Mouse (Mus musculus): ENCODE data around the gene Srp68.

The Srp68 gene

DNA sequence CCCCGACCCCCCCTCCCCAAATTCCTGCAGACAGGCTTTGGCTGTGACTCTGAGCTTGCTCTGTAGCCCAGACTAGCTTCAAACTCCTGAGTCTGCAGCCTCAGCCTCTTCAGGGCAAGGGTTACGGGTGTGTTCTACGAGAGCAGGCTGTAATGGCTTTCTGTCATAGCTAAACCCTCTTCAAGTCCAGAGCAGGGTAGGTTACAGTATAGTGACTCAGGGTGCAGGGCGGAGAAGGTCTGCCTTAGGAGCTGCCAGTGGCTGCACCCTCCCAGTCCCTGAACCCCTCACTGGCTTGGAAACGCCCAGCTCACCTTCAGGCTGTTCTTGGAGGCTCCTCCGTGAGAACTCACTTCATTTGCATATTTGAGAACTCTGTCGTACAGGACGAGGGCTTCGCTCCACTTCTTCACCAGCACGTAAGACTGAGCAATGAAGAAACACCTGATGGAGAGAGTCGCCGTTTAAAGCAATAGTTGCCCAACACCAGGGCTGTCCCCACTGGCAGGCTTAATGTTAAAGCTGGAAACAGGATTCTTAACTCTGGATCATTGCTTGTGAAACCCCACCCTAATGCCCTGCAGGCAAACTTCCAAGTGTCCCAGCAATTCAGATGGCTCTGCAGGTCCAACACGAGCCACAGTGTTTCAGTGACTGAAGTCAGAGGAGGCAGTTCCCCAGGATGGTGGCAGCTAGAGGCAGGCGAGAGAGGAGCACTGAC, 26.4 kb downstream of the Srp68 start:
- no peak for DNase-seq (ENCODE audit: low spot score)

DNA sequence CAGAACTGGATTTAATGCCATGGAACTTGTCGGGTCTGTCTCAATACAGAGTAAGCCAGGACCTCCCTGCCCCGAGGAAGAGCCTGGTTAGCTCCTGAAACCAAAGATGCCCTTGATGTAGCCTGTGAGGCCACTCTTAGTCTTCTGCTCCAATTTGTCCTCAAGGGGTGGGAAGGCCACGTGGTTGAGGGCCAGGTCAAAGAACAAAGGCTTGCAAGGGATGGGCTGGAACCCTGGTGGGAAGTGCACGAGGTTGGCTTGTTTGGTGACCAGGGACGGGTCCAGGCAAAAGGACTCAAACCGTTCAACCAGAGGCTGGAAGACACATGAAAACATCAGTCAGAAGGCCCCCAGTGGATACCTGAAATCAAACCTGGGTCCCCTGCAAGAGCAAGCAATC, 28.4 kb downstream of the Srp68 start:
- no peak for DNase-seq (ENCODE audit: low spot score)

DNA sequence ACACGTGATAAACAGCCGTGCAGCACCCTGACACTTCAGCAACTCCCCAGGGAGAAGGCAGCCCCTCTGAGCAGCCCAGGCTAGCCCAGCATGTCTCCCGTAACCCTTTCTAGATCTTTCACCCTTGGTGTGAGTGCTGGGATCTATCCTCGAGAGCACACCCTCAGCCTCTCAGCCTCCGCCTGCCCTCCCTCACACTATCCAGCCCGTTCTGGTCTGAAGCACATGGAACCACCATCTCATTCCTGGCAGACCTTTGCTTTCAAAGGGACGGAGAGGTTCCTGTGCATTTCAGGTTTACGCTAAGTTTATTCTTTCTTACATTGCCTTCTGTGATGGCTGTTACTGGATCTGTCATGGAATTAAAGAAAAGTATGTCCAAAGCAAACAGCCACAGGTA, 29.4 kb downstream of the Srp68 start:
- no peak for DNase-seq (ENCODE audit: low spot score)

DNA sequence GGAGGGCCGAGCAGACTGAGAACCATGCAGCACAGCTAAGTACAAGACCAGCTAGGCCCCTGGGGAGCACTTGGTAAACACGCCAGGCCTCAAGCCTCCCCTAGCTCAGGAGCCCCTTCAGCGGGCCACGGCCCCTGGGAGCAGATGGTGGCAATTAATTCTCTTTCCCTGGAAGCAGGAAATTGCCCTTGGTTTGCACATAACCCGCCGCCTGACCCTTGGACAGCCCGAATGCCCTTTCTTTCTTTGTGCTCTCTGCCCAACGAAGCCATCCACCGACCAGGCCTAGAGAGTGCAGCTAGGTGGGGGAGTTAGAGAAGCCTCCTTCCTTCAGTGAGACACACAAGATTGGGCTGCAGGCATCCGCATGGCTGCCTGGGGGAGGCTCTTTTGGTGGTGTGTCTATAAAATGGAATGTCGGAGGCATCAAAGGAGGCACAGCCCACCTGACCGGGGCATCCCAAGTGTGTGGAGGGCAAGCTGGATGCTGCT, 32.2 kb downstream of the Srp68 start:
- no peak for DNase-seq (ENCODE audit: low spot score)

DNA sequence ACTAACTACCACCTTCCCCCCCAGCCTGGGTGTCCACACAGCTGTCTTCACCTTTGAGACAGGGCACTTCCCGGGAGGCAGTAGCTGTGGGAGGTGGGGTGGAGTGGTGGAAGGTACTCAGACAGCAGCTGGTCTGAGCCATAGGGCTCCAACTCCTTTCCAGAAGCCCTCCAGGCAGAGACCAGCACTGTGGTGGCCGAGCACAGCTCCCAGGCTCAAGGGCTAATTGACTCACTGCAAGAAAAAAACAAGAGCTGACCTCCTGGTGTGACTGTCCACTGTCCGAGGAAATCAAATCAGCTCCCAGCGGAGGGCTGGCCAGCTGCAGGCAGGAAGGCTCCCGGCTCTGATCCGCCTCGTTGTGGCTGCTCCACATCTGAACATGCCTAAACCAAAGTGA, 34.2 kb downstream of the Srp68 start:
- DNase-seq (ENCODE audit: low spot score) = no peak

DNA sequence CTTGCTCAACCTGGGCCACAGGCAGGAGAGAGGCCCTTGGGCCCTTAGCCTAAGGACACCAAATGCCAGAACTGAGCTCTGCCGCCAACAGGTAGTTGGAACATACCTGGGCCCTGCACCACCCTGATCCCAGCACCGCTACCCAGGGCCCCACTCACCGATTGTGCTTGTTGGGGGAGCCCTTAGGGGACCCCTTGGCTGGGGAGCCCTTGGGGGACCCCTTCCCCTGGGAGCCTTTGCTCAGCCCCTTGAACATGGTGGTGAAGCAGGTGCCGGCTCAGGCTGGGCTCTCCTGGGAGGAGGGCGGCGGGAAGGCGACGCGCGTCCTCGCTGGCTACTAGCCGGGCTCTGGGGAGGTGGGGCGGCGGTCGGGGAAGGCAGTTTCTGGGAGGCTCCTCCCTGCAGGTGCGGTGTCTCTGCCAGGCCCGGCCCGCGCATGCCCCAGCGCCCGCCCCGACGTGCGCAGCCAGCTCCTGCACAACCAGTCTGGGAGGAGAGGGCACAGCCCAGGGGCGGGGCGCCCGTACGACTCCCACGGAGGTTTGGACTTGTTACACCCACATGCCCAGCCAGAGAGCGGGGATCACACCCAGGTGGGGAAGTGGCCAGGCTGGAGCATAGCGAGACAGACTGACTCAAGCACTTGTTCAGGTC, 36.1 kb downstream of the Srp68 start, which contains the start of gene Evpl:
TSS of gene Evpl (minus strand) at position 336 of the 654 bp plus-strand sequence.
- DNase-seq (ENCODE audit: low spot score) = no peak

DNA sequence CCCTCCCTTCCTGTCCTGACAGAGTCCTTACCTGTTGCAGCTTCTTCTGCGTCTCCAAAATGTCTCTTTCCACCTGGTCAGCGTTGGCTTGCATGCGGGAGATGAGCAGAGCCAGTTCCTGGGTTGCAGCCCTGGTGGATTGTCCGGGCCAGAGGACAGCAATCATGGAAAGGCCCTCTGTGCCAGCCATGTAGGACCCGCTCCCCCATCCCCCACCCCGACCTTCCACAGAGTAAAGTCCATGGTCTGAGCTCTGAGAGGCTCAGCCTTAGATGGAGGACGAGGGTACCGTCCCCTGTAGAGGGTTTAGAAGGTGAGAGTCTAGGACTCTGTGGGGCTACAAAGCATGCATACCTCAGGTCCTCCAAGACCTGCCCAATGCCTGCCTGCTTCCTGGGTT, 39.1 kb downstream of the Srp68 start:
- no peak for DNase-seq (ENCODE audit: low spot score)

DNA sequence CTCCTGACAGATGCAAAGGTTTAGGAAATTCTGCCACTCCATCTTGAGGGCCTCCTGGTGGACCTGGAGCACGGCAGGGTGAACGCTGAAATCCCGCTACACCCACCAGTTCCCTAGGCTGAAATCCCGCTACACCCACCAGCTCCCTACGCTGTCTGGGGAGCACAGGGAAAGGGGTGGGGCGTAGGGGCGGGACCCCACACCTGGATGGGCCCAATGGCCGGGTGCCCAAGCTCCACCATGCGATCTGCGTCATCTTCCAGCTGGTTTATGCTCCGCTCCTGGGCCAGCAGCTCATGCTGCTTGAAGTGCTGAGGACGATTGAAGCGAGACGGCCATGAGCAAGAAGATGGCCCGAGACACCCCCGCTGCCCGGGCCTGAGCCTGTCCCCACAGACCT, 41.6 kb downstream of the Srp68 start:
- no peak for DNase-seq (ENCODE audit: low spot score)

DNA sequence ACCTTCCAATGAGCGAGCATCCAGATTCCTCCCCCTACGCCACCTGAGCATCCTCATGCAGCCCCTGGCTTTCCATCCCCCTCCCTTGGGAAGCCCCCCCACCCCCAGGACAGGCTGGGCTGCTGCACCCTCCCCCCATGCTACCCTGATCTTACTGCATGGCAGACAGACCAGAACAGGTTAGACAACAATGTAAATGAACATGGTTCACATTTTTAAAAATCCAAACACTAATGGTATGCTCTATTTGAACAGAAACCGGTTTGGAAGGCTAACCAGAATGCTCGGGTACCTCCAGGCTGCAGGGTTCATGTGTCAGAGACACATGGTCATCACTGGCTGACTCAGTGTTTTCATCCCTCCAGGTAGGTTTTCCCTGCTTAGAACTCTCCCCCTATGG, 45.3 kb downstream of the Srp68 start:
- no peak for DNase-seq (ENCODE audit: low spot score)

DNA sequence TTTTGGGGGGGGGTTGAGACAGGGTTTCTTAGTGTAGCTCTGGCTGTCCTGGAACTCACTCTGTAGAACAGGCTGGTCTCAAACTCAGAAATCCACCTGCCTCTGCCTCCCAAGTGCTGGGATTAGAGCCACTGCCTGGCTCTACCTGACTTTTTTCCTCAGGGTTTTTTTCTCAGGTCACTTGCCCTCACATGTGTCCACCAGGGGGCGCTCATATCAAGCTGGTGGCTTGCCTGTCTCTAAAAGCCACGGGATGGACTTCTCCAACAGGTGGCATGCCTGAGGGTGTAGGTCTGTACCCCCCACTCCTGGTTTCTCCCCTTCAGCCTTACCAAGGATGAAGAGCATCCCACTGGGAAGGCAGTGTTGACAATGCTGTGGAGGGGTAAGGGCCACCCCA, 47.6 kb downstream of the Srp68 start:
- peak; percentile 80 for DNase-seq (ENCODE audit: low spot score)

DNA sequence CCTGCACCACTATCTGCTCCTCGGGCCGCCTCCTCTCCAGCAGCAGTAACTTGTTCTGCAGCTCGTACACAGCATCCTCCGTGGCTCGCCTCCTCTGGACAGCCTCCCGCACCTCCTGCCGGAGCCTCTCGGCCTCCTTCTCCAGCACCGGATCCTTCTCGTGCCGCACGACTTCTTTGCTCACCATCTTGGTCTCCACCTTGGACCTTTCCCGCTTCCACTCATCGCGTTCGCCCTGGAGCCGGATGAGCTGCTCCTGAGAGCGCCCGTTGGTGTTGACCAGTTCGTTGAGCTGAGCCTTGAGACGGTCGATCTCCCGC, 51.3 kb downstream of the Srp68 start:
- DNase-seq (ENCODE audit: low spot score) = no peak

DNA sequence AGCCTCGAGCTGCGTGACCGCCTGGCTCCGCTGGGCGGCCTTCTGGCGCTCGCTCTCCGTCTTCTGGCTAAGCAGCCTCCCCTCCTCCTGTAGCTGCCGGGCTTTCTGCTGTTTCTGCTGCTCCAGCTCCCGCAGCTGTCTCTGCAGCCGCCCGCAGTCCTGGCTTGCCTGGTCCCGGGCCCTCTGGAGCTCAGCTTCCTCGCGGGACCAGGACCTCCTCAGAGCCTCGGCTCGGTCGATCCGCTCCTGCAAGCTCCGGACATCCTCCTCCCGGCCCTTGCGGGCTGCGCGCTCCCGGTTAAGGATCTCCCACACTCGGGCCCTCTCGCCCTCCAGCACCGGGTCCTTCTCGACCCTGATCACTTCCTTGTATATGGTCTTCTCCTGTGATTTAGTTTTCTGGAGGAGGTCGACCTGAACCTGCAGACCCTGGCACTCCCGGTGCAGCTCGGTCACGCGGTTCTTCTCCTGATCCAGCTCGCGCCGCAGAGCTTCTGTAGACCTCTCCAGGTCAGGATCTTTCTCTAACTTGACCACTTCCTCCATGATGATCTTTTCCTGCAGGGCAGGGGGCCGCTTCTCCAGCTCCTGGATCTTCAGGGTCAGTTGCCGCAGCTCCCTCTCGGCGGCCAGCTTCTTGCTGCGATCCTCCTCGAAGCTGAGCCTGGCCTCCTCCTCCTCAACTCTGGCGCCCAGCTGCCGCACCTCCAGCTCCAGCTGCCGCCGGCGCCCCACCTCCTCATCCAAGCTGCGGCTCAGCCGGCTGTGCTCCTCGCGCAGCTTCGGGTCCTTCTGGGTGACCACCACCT, 51.9 kb downstream of the Srp68 start:
- no peak for DNase-seq (ENCODE audit: low spot score)

DNA sequence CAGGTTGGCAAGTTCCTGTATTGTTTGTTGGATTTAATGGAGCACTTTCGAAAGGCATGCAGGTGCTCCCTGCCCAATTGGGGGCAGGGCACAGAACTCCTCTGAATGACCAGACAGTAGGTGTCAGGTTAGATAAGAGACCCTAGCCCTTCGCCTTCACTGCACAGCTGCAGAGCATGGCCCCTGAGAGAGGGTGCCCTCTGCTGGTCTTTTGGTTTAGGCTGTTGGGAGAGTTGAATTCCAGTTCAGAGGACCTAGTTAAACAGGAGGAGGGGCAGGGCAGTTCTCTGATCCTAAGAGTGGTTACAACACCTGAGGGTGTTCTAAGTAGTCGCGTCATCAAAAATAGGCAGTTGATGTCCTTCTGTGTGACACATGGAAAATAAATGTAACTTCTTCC, 54.1 kb downstream of the Srp68 start:
- peak; percentile 36 for DNase-seq (ENCODE audit: low spot score)

DNA sequence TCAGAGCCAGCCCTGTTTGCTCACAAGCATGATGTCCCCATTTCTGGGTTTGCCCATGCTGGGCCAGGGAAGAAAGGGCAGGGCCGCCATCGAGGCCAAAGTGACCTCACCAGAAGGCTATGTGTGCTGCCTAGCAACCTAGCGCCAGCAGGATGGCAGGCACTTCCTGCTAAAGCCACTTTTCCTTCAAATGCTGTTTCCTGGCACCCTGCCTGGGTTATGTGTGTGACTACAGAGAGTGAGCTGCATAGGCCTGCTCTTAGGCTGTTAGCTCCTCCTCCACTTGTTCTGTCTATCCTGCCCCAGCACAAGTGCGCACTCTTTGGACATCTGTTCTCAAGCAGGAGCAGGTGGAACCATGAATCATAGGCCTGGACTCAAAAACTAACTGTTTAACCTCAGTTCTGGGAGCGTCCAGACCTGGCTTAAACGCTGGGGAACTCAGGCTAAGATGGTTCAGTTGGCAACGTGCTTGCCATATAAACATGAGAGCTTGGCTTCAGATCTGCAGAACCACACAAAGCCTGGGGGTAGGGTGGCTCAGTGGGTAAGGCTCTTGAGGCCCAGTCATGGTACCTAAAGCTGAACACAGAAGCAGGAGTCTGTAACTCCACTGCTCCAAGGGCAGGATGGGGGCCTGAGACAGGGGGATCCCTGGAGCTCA, 55.1 kb downstream of the Srp68 start:
- no peak for DNase-seq (ENCODE audit: low spot score)

DNA sequence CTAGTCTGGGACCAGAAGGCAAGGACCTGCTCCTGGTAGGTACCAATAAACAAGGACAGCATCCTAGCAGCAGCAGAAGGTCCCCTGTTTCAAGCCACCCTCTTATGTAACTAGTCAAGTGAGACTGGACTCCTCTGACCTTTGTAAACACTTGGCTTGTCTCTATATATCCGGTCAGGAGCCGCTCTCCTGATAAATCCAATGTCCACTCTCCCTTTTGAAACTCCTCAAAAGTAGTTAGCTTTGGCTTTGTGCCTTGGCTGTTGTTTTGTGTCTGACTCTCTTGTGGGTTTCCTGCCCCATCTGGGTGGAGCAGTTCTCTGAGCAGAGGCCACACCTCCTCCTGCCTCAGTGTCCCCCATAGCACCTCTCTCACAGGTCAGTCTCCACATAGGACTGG, 55.8 kb downstream of the Srp68 start:
- no peak for DNase-seq (ENCODE audit: low spot score)

DNA sequence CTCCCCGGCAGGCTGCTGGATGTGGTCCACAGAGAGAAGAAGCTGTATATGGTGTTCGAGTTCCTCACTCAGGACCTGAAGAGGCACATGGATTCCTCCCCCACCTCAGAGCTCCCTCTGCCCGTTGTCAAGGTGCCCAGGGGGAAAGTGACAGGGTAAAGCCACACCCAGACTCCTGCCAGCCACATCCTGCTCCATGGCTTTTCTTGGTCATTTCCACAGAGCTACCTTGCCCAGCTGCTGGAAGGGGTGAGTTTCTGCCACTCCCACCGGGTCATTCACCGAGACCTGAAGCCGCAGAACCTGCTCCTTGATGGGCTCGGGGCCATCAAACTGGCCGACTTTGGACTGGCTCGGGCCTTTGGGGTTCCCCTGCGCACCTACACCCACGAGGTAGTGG, 57.5 kb downstream of the Srp68 start:
- DNase-seq (ENCODE audit: low spot score) = no peak

DNA sequence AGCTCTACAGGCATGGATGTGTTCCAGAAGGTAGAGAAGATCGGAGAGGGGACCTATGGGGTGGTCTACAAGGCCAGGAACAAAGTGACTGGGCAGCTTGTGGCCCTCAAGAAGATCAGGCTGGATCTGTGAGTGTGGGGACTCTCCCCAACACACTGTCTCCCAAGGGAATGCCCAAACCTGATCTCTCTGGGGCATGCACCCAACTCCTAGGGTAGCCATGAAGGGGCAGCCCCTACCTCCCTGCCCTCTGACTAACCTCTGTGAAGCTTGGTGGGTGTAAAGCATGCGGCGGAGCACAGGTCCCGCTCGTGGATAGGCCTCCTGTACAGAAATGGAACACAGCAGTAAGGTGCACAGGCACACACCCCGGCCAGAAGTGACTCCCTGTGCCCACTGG, 58.0 kb downstream of the Srp68 start:
- no peak for DNase-seq (ENCODE audit: low spot score)

DNA sequence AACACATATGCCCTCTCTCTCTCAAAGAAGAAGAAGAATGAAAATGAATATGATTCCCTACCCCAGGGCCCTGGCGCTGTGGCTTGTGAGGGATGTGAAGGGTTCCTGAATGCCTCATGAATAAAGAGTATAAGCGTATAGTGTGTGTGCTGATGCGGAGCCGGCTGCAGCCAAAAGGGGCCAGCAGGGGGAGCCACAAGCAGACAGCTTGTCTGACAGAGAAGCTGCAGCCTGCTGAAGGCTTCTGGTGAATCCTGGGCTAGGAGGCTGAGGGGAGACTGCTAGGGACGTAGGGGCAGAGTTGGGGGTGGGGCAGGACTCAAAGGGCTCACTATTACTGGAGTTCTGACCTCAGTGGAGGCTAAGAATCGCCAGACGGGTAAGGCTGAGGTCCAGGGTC, 58.8 kb downstream of the Srp68 start:
- DNase-seq (ENCODE audit: low spot score) = no peak

DNA sequence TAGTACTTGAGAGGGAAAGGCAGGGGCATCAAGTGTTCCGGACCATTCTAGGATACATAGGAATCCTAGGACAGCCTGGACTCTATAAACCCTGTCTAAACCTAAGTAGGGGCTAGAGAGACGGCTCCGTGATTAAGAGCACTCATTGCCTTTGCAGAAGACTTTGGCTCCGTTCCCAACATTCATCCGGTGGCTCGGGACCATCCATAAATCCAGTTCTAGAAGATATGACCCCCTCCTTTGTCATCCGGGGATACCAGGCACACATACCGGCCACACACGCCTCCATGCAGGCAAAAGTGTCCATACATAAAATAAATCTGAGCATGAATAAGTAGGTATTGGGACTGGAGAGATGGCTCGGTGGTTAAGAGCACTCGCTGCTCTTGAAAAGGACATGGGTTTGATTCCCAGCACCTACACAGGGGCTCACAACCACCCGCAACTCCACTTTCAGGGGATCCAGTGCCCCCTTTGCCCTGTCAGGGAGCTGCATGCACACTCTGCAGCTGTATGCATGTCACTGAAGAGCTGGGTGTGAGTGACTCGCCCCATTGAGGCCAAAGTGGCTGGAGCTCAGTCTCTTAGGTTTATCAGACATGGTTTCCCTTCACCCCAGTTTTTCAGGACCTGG, 60.0 kb downstream of the Srp68 start:
- no peak for DNase-seq (ENCODE audit: low spot score)

DNA sequence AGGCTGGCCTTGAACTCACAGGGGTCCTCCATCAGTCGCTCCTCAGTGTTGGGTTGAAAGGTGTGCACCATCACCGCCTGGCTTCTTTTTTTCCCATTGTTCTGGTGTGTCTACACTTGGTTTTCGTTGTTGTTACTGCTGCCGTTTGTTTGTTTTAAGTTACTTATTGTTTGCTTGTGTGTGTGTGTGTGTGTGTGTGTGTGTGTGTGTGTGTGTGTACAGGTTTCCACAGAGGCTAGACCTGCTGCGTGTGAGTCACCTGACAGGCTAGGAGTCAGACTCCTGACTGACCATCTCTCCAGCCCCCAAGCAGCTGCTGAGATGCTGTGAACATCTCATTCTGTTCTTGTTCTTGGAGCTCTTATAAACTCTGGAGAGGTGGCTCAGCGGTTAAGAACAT, 61.2 kb downstream of the Srp68 start:
- no peak for DNase-seq (ENCODE audit: low spot score)

DNA sequence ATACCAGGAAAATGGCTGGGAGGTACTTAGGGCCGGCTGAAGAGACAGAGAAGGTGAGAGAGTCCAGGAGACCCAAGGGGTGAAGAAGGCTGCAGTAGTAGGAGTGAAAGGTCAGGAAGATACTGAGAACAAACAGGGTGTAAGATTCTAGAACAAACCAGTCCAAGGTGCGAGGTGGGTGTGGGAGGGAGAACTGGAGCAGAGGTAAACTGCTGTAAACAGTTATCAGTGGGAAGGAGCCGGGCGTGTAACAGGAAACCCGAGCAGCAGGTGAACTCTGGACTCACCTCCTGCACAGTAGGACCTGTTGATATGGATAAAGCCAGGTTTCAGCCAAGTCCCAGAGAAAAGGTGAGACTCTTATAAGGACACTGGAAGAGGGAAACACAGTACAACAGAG, 63.3 kb downstream of the Srp68 start:
- DNase-seq (ENCODE audit: low spot score) = no peak

DNA sequence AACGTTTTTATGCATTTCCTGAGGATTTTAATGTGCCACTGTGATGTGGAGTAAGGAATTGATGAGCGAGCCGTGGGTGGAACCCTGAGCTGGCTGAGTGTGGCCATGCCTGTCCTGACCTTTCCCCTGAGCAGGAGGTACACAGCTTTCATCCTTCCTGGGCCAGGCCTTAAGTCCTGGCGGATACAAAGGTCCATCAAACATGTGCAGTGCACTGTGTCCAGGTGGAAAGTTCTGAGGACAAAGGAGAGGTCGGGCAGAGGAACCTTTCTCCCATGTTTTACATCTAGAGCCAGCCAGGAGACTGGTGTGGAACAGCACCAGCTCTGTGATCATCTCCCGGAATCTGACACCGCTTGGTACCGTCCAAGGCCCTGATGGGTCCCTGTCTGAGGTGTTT, 64.8 kb downstream of the Srp68 start:
- DNase-seq (ENCODE audit: low spot score) = no peak

Data from c-Kit-positive CD71-positive TER-119-positive erythroid progenitor cells, embryonic 14.5 days (primary cell).